Mouse (Mus musculus) myocyte (in vitro differentiated cells): ENCODE results near the gene Parp9.

ENCODE experiments used
- CEBPB ChIP-seq: IDR thresholded peaks from 2 replicates; pipeline ENCODE4 v1.6.1; 2011; ENCODE audit warnings: mild to moderate bottlenecking, moderate library complexity; ENCODE audit not compliant: poor library complexity, insufficient read depth, severe bottlenecking
- MAX ChIP-seq: IDR thresholded peaks from one replicate; pipeline ENCODE4 v1.6.1; 2011; ENCODE audit warnings: low read depth, mild to moderate bottlenecking, control low read depth
- POLR2A ChIP-seq: IDR thresholded peaks from one replicate; pipeline ENCODE4 v1.6.1; 2011; ENCODE audit warnings: low read depth, mild to moderate bottlenecking, control low read depth, moderate library complexity; ENCODE audit not compliant: insufficient read length
- USF1 ChIP-seq: IDR thresholded peaks from one replicate; pipeline ENCODE4 v1.6.1; 2011; ENCODE audit warnings: low read depth, mild to moderate bottlenecking, control low read depth, moderate library complexity

DNA sequence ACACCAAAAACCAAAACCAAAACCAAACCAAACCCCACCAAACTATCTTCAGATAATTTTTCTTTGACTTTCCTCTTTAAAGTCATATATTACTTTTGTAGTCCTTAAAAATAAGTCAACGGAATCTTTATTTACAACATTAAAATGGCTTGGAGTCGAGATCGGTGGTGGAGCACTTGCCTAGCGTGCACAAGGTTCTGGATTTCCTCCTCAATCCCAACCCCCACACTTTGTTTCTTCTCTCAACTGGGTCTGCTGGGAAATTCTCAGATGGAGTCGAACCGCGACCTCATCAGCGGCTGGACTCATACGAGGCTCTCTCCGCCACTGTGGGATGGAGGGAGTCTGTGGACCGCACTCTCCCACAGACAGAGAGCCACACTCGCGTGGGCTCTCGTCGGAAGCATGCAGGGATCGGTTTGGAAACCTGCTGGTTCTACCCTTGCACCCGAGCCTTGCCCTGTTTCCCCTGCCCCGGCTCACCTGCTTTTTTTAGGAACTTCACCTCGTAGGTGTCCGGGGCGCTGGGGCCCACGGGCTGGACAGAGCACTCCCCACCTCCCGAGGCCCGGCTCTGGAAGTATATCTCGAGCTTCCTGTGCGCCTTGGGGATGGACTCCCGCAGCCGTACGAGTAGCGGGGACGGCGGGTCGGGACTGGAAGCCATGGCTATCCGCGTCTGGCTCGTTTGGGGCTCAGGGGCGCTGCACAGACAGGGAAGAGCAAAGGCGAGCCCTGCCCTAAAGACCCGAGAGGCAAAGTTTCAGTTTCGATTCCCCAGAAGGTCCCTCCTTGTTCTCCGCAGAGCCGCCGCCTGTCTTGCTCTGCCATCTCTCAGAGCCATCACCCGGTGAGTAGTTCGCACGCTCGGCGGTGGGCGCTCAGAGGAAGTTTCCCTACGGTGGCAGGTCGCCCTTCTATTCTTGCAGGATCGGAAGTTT lies at the start of gene Parp9, which contains the start of gene Dtx3l:
- TF ChIP-seq MAX (no peak), POLR2A (peak; percentile 18), USF1 (no peak), CEBPB (no peak)
